Mouse (Mus musculus): ENCODE results near the gene C8b. TPM values are rescaled to one million over a fixed set of nuclear protein-coding genes. Genes with fewer than 3 reads are reported as not detected.

C8b gene
- not detected in 2 replicates for polyA plus RNA-seq (2012; rRNA removed; ENCODE audit: low replicate concordance)

DNA sequence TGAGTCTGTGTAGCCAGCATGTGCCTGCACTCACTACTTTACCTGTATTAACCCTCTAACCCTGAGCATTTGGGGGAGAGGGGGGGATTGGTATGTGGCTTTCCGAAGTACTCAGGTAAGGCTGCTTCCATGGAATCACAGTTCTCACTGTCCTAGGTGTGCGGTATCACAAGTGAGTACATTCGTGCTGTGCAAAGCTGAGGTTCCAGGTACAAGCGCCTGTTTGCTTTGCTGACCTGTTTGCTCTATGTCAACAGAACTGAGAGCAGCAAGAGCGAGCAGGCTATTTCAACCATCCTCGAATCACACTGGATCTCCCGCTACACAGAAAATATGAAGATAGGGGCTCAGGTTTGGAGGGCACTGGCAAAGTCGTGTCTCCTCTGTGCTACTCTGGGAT is at the start of gene C8b:
TSS of gene C8b (plus strand) at position 253 of the 400 bp plus-strand sequence.

Other genes starting within 250 kb of the C8b start
- not detected in 2 replicates for gene Gm17662, start 91.0 kb downstream of the C8b start, polyA plus RNA-seq (2012; rRNA removed; ENCODE audit: low replicate concordance)
- 0.06 TPM in 1 of 2 replicates, not detected in the other for gene C8a, start 110.1 kb downstream of the C8b start, polyA plus RNA-seq (2012; rRNA removed; ENCODE audit: low replicate concordance)
- gene Fyb2, start 147.1 kb downstream of the C8b start, polyA plus RNA-seq (2012; rRNA removed; ENCODE audit: low replicate concordance) = 0.04 and 2.7 TPM in 2 replicates

Measured in subcutaneous adipose tissue, adult 2 months (tissue).